8 mouse cellular contexts compared by ENCODE assay signal in genomic region chr10:77449315-77450158, GRCm38 (mm10). TPM values are rescaled to one million over a fixed set of nuclear protein-coding genes. Genes with fewer than 3 reads are reported as not detected.
DNase-seq lines count a peak whose midpoint lies in the region; ATAC-seq lines count a peak whose summit lies in the region.

No protein-coding gene starts in this region.

- peak overlapping the region; percentile 32; the same call in 1 of the 2 replicates for H3K9ac ChIP-seq in forebrain, embryonic 14.5 days (ENCODE audit: low read length)
- no peak overlapping the region for H3K9ac ChIP-seq in forebrain, embryonic 16.5 days (replicated peaks; ENCODE audit: low read depth, low read length)
- H3K9ac ChIP-seq in hindbrain, embryonic 11.5 days (ENCODE audit: low read depth, low read length), result no peak overlapping the region

- DNase-seq in forebrain, embryonic 14.5 days (ENCODE audit: low spot score), result no peak
- DNase-seq in c-Kit-positive CD71-negative TER-119-negative erythroid progenitor cells, embryonic 14.5 days (ENCODE audit: low read depth), result peak; percentile 17
- peak; percentile 27 for DNase-seq in hindbrain, embryonic 11.5 days (ENCODE audit: low spot score)
- DNase-seq in left cerebral cortex, adult 9 months (ENCODE audit: low spot score in 2 of 2), result no peak
- no peak for DNase-seq in spleen, postnatal 36 days (ENCODE audit: low spot score in 2 of 2)
- DNase-seq in gastrocnemius, postnatal 14 days, result no peak

- H3K4me2 ChIP-seq in forebrain, embryonic 14.5 days (ENCODE audit: low read length), result no peak overlapping the region
- no peak overlapping the region for H3K4me2 ChIP-seq in forebrain, embryonic 16.5 days (ENCODE audit: low read length)
- no peak overlapping the region for H3K4me2 ChIP-seq in hindbrain, embryonic 11.5 days (replicated peaks; ENCODE audit: low read depth, low read length)

- no peaks in the 10 kb centered on the region for H3K9me3 ChIP-seq in forebrain, embryonic 14.5 days (replicated peaks; ENCODE audit: control insufficient read depth, low read length)
- no peaks in the 10 kb centered on the region; the same call in 1 of the 2 replicates for H3K9me3 ChIP-seq in forebrain, embryonic 16.5 days (ENCODE audit: control insufficient read depth, low read length)
- no peaks in the 10 kb centered on the region for H3K9me3 ChIP-seq in hindbrain, embryonic 11.5 days (ENCODE audit: control insufficient read depth, low read length)

- no peak for ATAC-seq in forebrain, embryonic 14.5 days
- ATAC-seq in forebrain, embryonic 16.5 days, result no peak
- no peak for ATAC-seq in hindbrain, embryonic 11.5 days (ENCODE audit: low FRiP score)
- peak; percentile 61; the same call in 1 of the 2 replicates for ATAC-seq in megakaryocyte progenitor cell, adult 5-6 weeks (replicated peaks; ENCODE audit: poor library complexity)

- H3K27me3 ChIP-seq in forebrain, embryonic 14.5 days (replicated peaks; ENCODE audit: control insufficient read depth, insufficient read depth, low read length), result no peaks in the 10 kb centered on the region
- H3K27me3 ChIP-seq in forebrain, embryonic 16.5 days (replicated peaks; ENCODE audit: control insufficient read depth, insufficient read depth, low read length), result no peaks in the 10 kb centered on the region
- H3K27me3 ChIP-seq in hindbrain, embryonic 11.5 days (ENCODE audit: control insufficient read depth, insufficient read depth, low read length), result no peaks in the 10 kb centered on the region

- intact Hi-C loops in gastrocnemius, postnatal 14 days (cut with DNase I; ENCODE audit: low total_unique reads), result no loop called here

- WGBS in forebrain, embryonic 14.5 days, result 50% methylated on average over 23 of the region's 23 CpGs
- WGBS in forebrain, embryonic 16.5 days, result 49% methylated on average over 23 of the region's 23 CpGs
- 42% methylated on average over 23 of the region's 23 CpGs for WGBS in hindbrain, embryonic 11.5 days

- H3K4me3 ChIP-seq in forebrain, embryonic 14.5 days (ENCODE audit: low read depth, low read length), result no peak overlapping the region
- H3K4me3 ChIP-seq in forebrain, embryonic 16.5 days (replicated peaks; ENCODE audit: low read length), result no peak overlapping the region
- no peak overlapping the region for H3K4me3 ChIP-seq in hindbrain, embryonic 11.5 days (ENCODE audit: low read depth, low read length)

- no peak overlapping the region for H3K27ac ChIP-seq in forebrain, embryonic 14.5 days (ENCODE audit: low read depth, low read length)
- H3K27ac ChIP-seq in forebrain, embryonic 16.5 days (ENCODE audit: low read length), result no peak overlapping the region
- H3K27ac ChIP-seq in hindbrain, embryonic 11.5 days (ENCODE audit: low read depth, low read length), result no peak overlapping the region

- H3K36me3 ChIP-seq in forebrain, embryonic 14.5 days (ENCODE audit: control insufficient read depth, insufficient read depth, low read length), result no peaks in the 10 kb centered on the region
- no peaks in the 10 kb centered on the region for H3K36me3 ChIP-seq in forebrain, embryonic 16.5 days (ENCODE audit: control insufficient read depth, insufficient read depth)
- H3K36me3 ChIP-seq in hindbrain, embryonic 11.5 days (ENCODE audit: control insufficient read depth, insufficient read depth, low read length), result no peaks in the 10 kb centered on the region

- H3K4me1 ChIP-seq in forebrain, embryonic 14.5 days (ENCODE audit: control insufficient read depth, insufficient read depth, low read length), result no peaks in the 10 kb centered on the region
- no peaks in the 10 kb centered on the region for H3K4me1 ChIP-seq in forebrain, embryonic 16.5 days (replicated peaks; ENCODE audit: control insufficient read depth, insufficient read depth, low read length)
- H3K4me1 ChIP-seq in hindbrain, embryonic 11.5 days (replicated peaks; ENCODE audit: control insufficient read depth, insufficient read depth, low read length), result no peaks in the 10 kb centered on the region; the same call in 1 of the 2 replicates

RNA-seq across cellular contexts. Expression of gene Adarb1, which starts 31.5 kb away (rescaled TPM):
- polyA plus RNA-seq in forebrain, embryonic 14.5 days (2014; fragmentation: Nextera tagmentation; extraction: Ambion mirVana), result 7.8 and 10.3 TPM in 2 replicates
- polyA plus RNA-seq in forebrain, embryonic 16.5 days (2015; fragmentation: Nextera tagmentation; extraction: Ambion mirVana), result 15.8 and 17.8 TPM in 2 replicates
- 5.2 and 6.3 TPM in 2 replicates for polyA plus RNA-seq in hindbrain, embryonic 11.5 days (2014; fragmentation: Nextera tagmentation; extraction: Ambion mirVana)
- total RNA-seq in megakaryocyte progenitor cell, adult 5-6 weeks (2015), result 1.6 TPM in 2 replicates
- 0.17 and 0.71 TPM in 2 replicates for total RNA-seq in megakaryocyte progenitor cell, adult 5-6 weeks (2017)
- total RNA-seq in gastrocnemius, postnatal 14 days (2021), result 10 to 100 TPM in 1 of 2 experiments, 1 to 10 TPM in 1; 6.3 to 12.5 TPM

Comparison
In these comparisons a context has a peak if more than half of its experiments do, and no peak if none do; other contexts are left out.
1. DNase-seq: peak in c-Kit-positive CD71-negative TER-119-negative erythroid progenitor cells, embryonic 14.5 days (single experiment) and hindbrain, embryonic 11.5 days (single experiment); none in forebrain, embryonic 14.5 days (single experiment), left cerebral cortex, adult 9 months (0 of 2), spleen, postnatal 36 days (0 of 2) and gastrocnemius, postnatal 14 days (single experiment).